10 mouse cellular contexts compared by ENCODE assay signal in genomic region chr2:110314509-110315155, GRCm38 (mm10). TPM values are rescaled to one million over a fixed set of nuclear protein-coding genes. Genes with fewer than 3 reads are reported as not detected.
DNase-seq lines count a peak whose midpoint lies in the region; ATAC-seq and TF ChIP-seq lines count a peak whose summit lies in the region.
"Had no signal": no experiment of that assay in that cellular context is flagged by ENCODE, and none has a peak within 500 bp of the region (broad histone marks: within the 10 kb centered on the region; RNA-seq: fewer than 3 reads in every experiment).

Bbox1 (minus strand) TSS chr2:110314560.

- TF ChIP-seq CTCF in gastrocnemius, adult 2 months (IDR thresholded peaks at IDR 0.05), result no peak

- intact Hi-C loops in gastrocnemius, adult 2 months (cut with DNase I), result loop anchor here (5.0 kb wide), 1 partner anchor 48 kb away; the partner anchor contains the start of gene Fibin

- H3K9me3 ChIP-seq in forebrain, embryonic 10.5 days, result no peaks in the 10 kb centered on the region
- H3K9me3 ChIP-seq: hindbrain, embryonic 13.5 days had no signal

- DNase-seq in layer of hippocampus, postnatal 10 days (ENCODE audit: low spot score in 2 of 2), result peak; percentile 16 to 18
- DNase-seq in layer of hippocampus, adult 8-10 months (ENCODE audit: low spot score in 2 of 2), result no peak
- peak; percentile 1 for DNase-seq in cerebellum, adult 8-10 months
- peak; percentile 64 for DNase-seq in gastrocnemius, adult 2 months
- peak; percentile 56 for DNase-seq in lung, postnatal 14 days
- DNase-seq in B cell, adult 2 months, result no peak
- no peak for DNase-seq in forebrain, embryonic 10.5 days (ENCODE audit: extremely low spot score, low spot score)

- H3K27me3 ChIP-seq in forebrain, embryonic 10.5 days (ENCODE audit: poor library complexity, severe bottlenecking), result no peaks in the 10 kb centered on the region
- H3K27me3 ChIP-seq: hindbrain, embryonic 13.5 days had no signal

- no peaks in the 10 kb centered on the region for H3K36me3 ChIP-seq in forebrain, embryonic 10.5 days (replicated peaks)
- H3K36me3 ChIP-seq: hindbrain, embryonic 13.5 days had no signal

- no peak for ATAC-seq in erythroblast, adult 5-6 weeks (replicated peaks; ENCODE audit: low FRiP score, poor library complexity, severe bottlenecking)

- WGBS in forebrain, embryonic 10.5 days, result 95% methylated on average over 6 of the region's 6 CpGs

- H3K27ac ChIP-seq in gastrocnemius, adult 2 months, result peak within 1 kb of the TSS; percentile 12; the same call in 1 of the 2 replicates
- H3K27ac ChIP-seq in forebrain, embryonic 10.5 days, result no peak within 1 kb of the TSS
- H3K27ac ChIP-seq: hindbrain, embryonic 13.5 days; liver, embryonic 14.5 days had no signal

- H3K4me3 ChIP-seq in gastrocnemius, adult 2 months, result no peak within 1 kb of the TSS
- H3K4me3 ChIP-seq in forebrain, embryonic 10.5 days, result no peak within 1 kb of the TSS
- H3K4me3 ChIP-seq: hindbrain, embryonic 13.5 days had no signal

- H3K4me1 ChIP-seq in forebrain, embryonic 10.5 days, result no peaks in the 10 kb centered on the region
- H3K4me1 ChIP-seq: hindbrain, embryonic 13.5 days had no signal

RNA-seq across cellular contexts. Expression of gene Bbox1, which starts in this region (rescaled TPM):
- total RNA-seq in layer of hippocampus, postnatal 10 days (2021), result 1 to 10 TPM; 1.0 to 1.2 TPM
- 1 to 10 TPM; 1.1 to 2.0 (median 1.3) TPM for total RNA-seq in layer of hippocampus, adult 8-10 months (2022)
- under 1 TPM in 1 of 2 experiments, not detected in 1; 0.08 TPM for total RNA-seq in gastrocnemius, adult 2 months (2021)
- polyA plus RNA-seq in forebrain, embryonic 10.5 days (2016; fragmentation: Nextera tagmentation; extraction: Ambion mirVana), result not detected in 2 replicates
- total RNA-seq in erythroblast, adult 5-6 weeks (2015; ENCODE audit: low replicate concordance), result not detected in 2 replicates
- total RNA-seq in erythroblast, adult 5-6 weeks (2017; ENCODE audit: low replicate concordance), result not detected in 2 replicates
- polyA plus RNA-seq: hindbrain, embryonic 13.5 days had no signal

Comparison
In these comparisons a context has a peak if more than half of its experiments do, and no peak if none do; other contexts are left out.
1. DNase-seq: peak in layer of hippocampus, postnatal 10 days (2 of 2), cerebellum, adult 8-10 months (single experiment) and lung, postnatal 14 days (single experiment); none in layer of hippocampus, adult 8-10 months (0 of 2), B cell, adult 2 months (0 of 2) and forebrain, embryonic 10.5 days (single experiment).
2. Peak in DNase-seq and H3K27ac ChIP-seq in gastrocnemius, adult 2 months; RNA of the gene not detected or under 1 TPM.